Mouse (Mus musculus) kidney, adult 2 months (tissue): Measurements from ENCODE around the gene Dhx57. TPM values are rescaled to one million over a fixed set of nuclear protein-coding genes. Genes with fewer than 3 reads are reported as not detected.
"Not testable (repeated sequence)": the region's sequence is repeated elsewhere in the genome, so short reads cannot be mapped to it uniquely, and the experiment has no call there.

Source experiments
- DNase-seq: peaks from one replicate; pipeline ENCODE4 v3.0.0; 2021
- H3K27ac ChIP-seq: fragments of 200-500 bp; 2 replicates; pipeline ENCODE4 v1.5.1; 2012; ENCODE audit warnings: low read depth, low read length, control low read depth, inconsistent platforms; ENCODE audit not compliant: insufficient read depth
- H3K27me3 ChIP-seq: fragments of 200-500 bp; replicated peaks from 2 replicates; pipeline ENCODE4 v1.6.1; 2012; ENCODE audit warnings: mild to moderate bottlenecking, moderate library complexity, low read length, inconsistent platforms; ENCODE audit not compliant: control insufficient read depth, insufficient read depth
- H3K36me3 ChIP-seq: fragments of 200-500 bp; 2 replicates; pipeline ENCODE4 v1.6.1; 2012; ENCODE audit warnings: mild to moderate bottlenecking, moderate library complexity, low read length, inconsistent platforms; ENCODE audit not compliant: control insufficient read depth, insufficient read depth
- H3K4me1 ChIP-seq: fragments of 200-500 bp; 2 replicates; pipeline ENCODE4 v1.6.1; 2011; ENCODE audit warnings: low read length; ENCODE audit not compliant: control insufficient read depth, insufficient read depth
- H3K4me3 ChIP-seq: fragments of 200-500 bp; 2 replicates; pipeline ENCODE4 v1.5.1; 2011; ENCODE audit warnings: mild to moderate bottlenecking, low read depth, low read length, control low read depth; ENCODE audit not compliant: insufficient read depth
- CTCF ChIP-seq: fragments of 200-500 bp; conservative IDR thresholded peaks from 2 replicates; pipeline ENCODE4 v1.5.1; 2011; ENCODE audit warnings: low read depth, mild to moderate bottlenecking, control low read depth, low read length, moderate library complexity, mixed read lengths; ENCODE audit not compliant: insufficient read depth, insufficient read length
- POLR2A ChIP-seq: fragments of 200-500 bp; IDR thresholded peaks from one replicate; pipeline ENCODE4 v1.6.1; 2011; ENCODE audit warnings: low read depth, low read length, control low read depth
- WGBS: fragments of 180-500 bp; shearing (Covaris S2); methylation state at CpG from one replicate; pipeline ENCODE4 v1.1.7; 2018; 5-methylcytosine and 5-hydroxymethylcytosine counted together
- polyA plus RNA-seq: library from polyadenylated mRNA; depleted of rRNA; stranded (reverse); fragments of >200 nt; gene quantifications from 2 replicates; pipeline ENCODE4 v1.2.3, GENCODE M21; 2012

The Dhx57 gene
- polyA plus RNA-seq, 1 experiment, result 6.4 TPM

DNA sequence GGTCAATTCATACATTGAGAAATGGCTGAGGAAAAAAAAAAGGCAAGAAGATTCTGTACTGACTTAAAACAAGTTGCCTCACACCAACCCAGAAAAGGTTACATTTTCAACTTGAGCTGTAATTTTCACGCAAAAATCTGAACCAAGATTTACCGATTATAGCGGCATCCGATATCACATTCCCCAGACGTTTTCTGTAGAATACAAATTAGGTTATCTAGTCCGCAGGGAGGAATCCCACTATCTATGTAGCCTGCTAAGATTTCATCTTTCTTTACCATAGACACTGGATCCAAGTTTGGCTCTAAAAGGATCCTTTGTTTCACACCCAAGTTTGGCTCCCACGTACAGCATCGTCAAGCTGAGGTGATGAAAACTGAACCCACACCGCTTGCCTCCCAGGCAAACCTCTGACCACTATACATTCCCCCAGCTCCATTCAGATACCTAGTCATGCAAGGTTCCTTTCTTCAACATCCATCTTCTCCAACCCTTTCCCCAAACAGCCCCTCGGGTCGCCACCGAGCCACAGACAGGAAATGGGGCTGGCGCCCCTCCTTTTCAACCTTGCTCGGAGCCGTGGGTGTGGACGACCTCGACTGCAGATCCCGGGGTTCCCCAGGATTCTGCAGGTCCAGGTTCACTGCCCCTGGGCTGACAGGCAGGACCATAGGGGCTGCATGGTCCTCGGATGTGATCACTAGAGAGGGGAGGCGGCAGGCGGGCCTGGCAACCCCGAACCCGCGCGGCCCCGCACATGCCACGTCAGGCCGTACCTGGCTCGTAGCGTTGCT is 799 bp downstream of the Dhx57 start:
- H3K4me1 ChIP-seq, result no peaks in the 10 kb centered on the region
- H3K36me3 ChIP-seq, result no peaks in the 10 kb centered on the region
- H3K4me3 ChIP-seq, result peak overlapping the region; percentile 96
- DNase-seq, result no peak
- peak overlapping the region; percentile 21; the same call in 1 of the 2 replicates for H3K27ac ChIP-seq
- H3K27me3 ChIP-seq, result no peaks in the 10 kb centered on the region
- TF ChIP-seq CTCF, result no peak
- TF ChIP-seq POLR2A, result no peak
- under 1% methylated on average over 30 of the region's 30 CpGs for WGBS

DNA sequence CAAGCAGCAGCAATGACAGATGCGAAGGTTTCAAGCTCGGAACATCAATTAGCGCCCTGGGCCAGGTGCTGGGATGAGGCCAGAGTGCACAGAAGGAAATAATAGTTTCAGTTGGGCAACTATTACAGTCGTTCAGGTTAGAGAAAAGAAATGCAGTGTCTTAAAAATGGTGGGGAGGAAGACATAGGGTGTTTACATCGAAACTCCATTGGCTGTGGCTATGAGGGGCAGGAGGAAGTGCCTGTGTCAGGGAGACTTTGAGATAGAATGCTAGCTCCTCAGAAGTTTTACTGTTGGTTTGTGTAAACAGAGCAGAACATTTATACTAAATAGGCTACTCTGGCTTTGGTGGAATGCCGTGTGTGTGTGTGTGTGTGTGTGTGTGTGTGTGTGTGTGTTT is 2.3 kb downstream of the Dhx57 start:
- no peaks in the 10 kb centered on the region for H3K4me1 ChIP-seq
- DNase-seq, result no peak
- H3K36me3 ChIP-seq, result no peaks in the 10 kb centered on the region
- H3K27me3 ChIP-seq, result no peaks in the 10 kb centered on the region
- H3K27ac ChIP-seq, result no peak overlapping the region
- WGBS, result 73% methylated on average over 6 of the region's 6 CpGs
- TF ChIP-seq POLR2A (no peak), CTCF (no peak)
- no peak overlapping the region for H3K4me3 ChIP-seq

DNA sequence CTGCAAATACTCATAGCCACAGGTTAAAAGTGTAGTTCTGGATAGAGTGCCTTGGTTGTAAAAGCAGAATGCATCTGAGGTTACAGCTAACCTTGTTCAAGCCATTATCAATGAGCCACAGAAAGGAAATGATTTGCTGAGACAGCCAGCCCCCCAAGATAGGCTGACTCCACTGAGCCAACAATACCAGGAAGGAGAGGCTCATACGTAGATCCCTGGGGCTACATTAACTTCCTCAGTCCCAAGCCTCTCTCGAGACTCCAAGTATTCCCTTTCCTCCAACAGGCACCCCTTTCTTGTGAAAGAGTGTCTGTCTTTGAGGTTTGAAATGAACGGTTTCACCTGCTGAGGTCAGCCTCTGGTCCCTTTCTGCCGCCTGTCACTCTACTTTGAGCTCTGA is 5.8 kb downstream of the Dhx57 start:
- no peak for TF ChIP-seq CTCF
- no peak for TF ChIP-seq POLR2A
- Histone ChIP-seq H3K4me1 (no peaks in the 10 kb centered on the region), H3K27me3 (no peaks in the 10 kb centered on the region), H3K27ac (no peak overlapping the region), H3K36me3 (no peaks in the 10 kb centered on the region), H3K4me3 (no peak overlapping the region)
- WGBS, result 72% methylated on average over 4 of the region's 4 CpGs
- no peak for DNase-seq

DNA sequence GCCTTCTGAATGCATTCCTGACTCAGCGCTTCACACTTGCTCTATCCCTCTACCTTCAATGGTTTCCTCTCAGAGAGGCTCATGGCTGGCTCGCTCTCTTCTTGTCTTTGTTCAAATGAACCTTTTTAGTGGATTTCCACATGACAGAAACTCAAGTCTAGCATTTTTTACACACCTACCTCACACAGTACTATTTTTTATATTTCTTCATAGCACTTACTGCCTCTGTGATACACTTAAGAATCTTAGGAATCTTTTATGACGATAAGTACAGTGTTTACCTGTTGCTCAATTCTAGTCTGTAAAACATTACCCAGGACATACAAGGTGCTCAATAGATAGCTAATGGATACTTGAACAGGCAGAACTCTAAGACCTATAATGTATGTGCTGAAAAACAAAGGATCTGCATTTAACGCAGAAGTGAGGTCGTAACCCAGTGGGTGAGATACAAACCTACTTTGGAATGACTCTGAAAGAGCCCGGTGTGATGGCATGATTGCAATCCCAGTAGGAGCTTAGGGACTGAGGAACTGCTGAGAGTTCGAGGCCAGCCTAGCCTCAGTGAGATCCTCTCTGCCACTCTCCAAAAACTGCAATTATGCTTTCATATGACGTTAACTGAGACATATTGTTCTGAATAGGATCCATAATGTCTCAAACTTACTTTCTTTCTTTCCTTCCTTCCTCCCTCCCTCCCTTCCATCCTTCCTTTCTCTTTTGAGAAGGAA is 10.8 kb downstream of the Dhx57 start:
- Histone ChIP-seq H3K27me3 (no peaks in the 10 kb centered on the region), H3K27ac (no peak overlapping the region), H3K36me3 (peaks cover 2% of the 10 kb centered on the region; the same call in 1 of the 2 replicates), H3K4me3 (no peak overlapping the region), H3K4me1 (no peaks in the 10 kb centered on the region)
- DNase-seq, result no peak
- TF ChIP-seq POLR2A (no peak), CTCF (no peak)
- 90% methylated on average over 8 of the region's 8 CpGs for WGBS

DNA sequence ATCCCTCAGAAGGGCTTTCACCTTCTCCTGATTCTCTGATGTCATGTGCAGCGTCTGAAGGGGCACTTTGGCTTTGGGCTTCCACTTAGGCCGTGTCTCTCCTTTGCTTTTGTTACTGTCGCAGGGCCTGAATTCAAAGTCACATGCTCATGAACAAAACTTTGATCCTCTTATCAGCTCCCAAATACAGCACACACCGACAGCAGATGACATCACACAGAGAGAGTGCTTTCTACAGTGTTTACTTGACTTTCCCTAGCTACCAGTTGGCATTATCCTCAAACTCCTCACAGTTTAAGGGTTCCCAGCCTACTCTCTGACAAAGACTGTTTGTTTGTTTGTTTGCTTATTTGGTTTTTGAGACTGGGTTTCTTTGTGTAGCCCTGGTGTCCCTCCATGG is 12.0 kb downstream of the Dhx57 start:
- DNase-seq, result no peak
- WGBS, result 96% methylated on average over 4 of the region's 4 CpGs
- no peaks in the 10 kb centered on the region for H3K27me3 ChIP-seq
- H3K4me1 ChIP-seq, result no peaks in the 10 kb centered on the region
- H3K4me3 ChIP-seq, result no peak overlapping the region
- TF ChIP-seq CTCF (no peak), POLR2A (no peak)
- H3K27ac ChIP-seq, result no peak overlapping the region
- peaks cover 2% of the 10 kb centered on the region; the same call in 1 of the 2 replicates for H3K36me3 ChIP-seq

DNA sequence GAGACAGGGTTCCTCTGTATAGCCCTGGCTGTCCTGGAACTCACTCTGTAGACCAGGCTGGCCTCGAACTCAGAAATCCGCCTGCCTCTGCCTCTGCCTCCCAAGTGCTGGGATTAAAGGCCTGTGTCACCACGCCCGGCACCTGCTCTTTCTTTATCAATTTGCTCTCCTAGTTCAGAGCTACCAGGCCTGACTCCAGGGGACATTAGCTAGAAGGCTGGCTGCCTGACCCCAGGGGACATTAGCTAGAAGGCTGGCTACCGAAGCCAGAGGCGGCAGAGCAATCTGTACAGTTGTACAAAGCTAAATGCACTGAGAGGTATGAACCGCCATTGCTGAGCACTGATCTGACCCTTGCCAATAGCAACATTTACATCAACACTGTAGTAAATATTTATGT is 19.7 kb downstream of the Dhx57 start:
- not testable (repeated sequence) for DNase-seq, H3K27me3 ChIP-seq, H3K4me3 ChIP-seq, H3K36me3 ChIP-seq, H3K4me1 ChIP-seq, H3K27ac ChIP-seq
- 98% methylated on average over 7 of the region's 7 CpGs for WGBS

DNA sequence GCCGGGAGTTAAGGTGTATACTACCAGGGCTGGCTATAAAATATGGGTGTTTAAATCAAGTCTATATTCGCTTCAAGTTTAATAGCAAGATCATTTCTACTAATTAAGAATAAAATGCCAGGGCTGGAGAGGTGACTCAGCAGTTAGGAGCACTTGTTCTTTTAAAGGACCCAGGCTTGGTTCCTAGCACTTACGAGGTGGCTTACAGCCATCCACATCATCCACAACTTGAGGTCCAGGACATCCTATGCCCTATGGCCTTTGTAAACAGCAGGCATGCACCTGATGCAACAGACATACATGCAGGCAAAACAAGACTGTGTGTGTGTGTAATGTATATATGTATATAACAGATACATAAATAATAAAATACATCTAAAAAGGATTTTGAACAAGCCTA is 22.1 kb downstream of the Dhx57 start:
- 91% methylated on average over 3 of the region's 3 CpGs for WGBS
- H3K27ac ChIP-seq, result no peak overlapping the region
- TF ChIP-seq CTCF (no peak), POLR2A (no peak)
- no peaks in the 10 kb centered on the region for H3K27me3 ChIP-seq
- no peak overlapping the region for H3K4me3 ChIP-seq
- H3K36me3 ChIP-seq, result peaks cover 2% of the 10 kb centered on the region; the same call in 1 of the 2 replicates
- H3K4me1 ChIP-seq, result no peaks in the 10 kb centered on the region
- no peak for DNase-seq
